Mouse (Mus musculus) MEL (cell line): ENCODE measurements around the gene Pigp. TPM values are rescaled to one million over a fixed set of nuclear protein-coding genes. Genes with fewer than 3 reads are reported as not detected.

Experiments
- DNase-seq: peaks from one replicate; pipeline ENCODE4 v3.0.0; 2011; ENCODE audit warnings: low read depth, low spot score
- H3K27ac ChIP-seq: 2 replicates; pipeline ENCODE4 v1.5.1; 2012; ENCODE audit warnings: low read depth, mild to moderate bottlenecking, control low read depth, low read length, moderate library complexity; ENCODE audit not compliant: control insufficient read depth
- H3K27me3 ChIP-seq, 2 experiments: fragments of 150-350 bp in 1 of 2; sonication (generic) in 1 of 2; 2 replicates each; pipeline ENCODE4 v1.6.1; 2012; ENCODE audit warnings: low read length in 2 of 2, mild to moderate bottlenecking in 2 of 2, improper control_type of control experiment in 1 of 2, moderate library complexity in 1 of 2; ENCODE audit not compliant: insufficient read depth in 2 of 2, control insufficient read depth in 1 of 2
- H3K36me3 ChIP-seq, 2 experiments: 2 replicates each; pipeline ENCODE4 v1.6.1; 2012 to 2014; ENCODE audit warnings: low read length in 2 of 2, improper control_type of control experiment in 1 of 2, inconsistent platforms in 1 of 2, mild to moderate bottlenecking in 1 of 2; ENCODE audit not compliant: insufficient read depth in 2 of 2, control insufficient read depth in 1 of 2
- H3K4me1 ChIP-seq, 2 experiments: fragments of 150-350 bp in 1 of 2; sonication (generic) in 1 of 2; 2 replicates each; pipeline ENCODE4 v1.6.1; 2012; ENCODE audit warnings: low read length in 2 of 2, improper control_type of control experiment in 1 of 2, mild to moderate bottlenecking in 1 of 2; ENCODE audit not compliant: insufficient read depth in 2 of 2, control insufficient read depth in 1 of 2
- H3K4me3 ChIP-seq, 2 experiments: fragments of 150-350 bp in 1 of 2; sonication (generic) in 1 of 2; 2 replicates each; pipeline ENCODE4 v1.5.1; 2012; ENCODE audit warnings: low read depth in 2 of 2, low read length in 2 of 2, mild to moderate bottlenecking in 2 of 2, moderate library complexity in 2 of 2, control low read depth in 1 of 2, improper control_type of control experiment in 1 of 2; ENCODE audit not compliant: control insufficient read depth in 1 of 2, insufficient read depth in 1 of 2
- H3K79me2 ChIP-seq: 2 replicates; pipeline ENCODE4 v1.6.1; 2012; ENCODE audit warnings: mild to moderate bottlenecking, low read length, moderate library complexity; ENCODE audit not compliant: control insufficient read depth, poor library complexity, insufficient read depth
- H3K9ac ChIP-seq: 2 replicates; pipeline ENCODE4 v1.6.1; 2012; ENCODE audit warnings: low read depth, mild to moderate bottlenecking, control low read depth, low read length, moderate library complexity; ENCODE audit not compliant: control insufficient read depth, poor library complexity, severe bottlenecking
- H3K9me3 ChIP-seq: fragments of 150-350 bp; sonication (generic); replicated peaks from 2 replicates; pipeline ENCODE4 v1.6.1; 2012; ENCODE audit warnings: mild to moderate bottlenecking, low read length, improper control_type of control experiment, moderate library complexity; ENCODE audit not compliant: insufficient read depth
- CHD1 ChIP-seq: IDR thresholded peaks from 2 replicates; pipeline ENCODE4 v1.6.1; 2012; ENCODE audit warnings: low read depth, mild to moderate bottlenecking, inconsistent platforms, low read length, improper control_type of control experiment
- CHD2 ChIP-seq: IDR thresholded peaks from 2 replicates; pipeline ENCODE4 v1.6.1; 2011; ENCODE audit warnings: low read length, improper control_type of control experiment
- CTCF ChIP-seq, 3 experiments: IDR thresholded peaks in 2 of 3; conservative IDR thresholded peaks in 1 of 3; 2 replicates each; pipeline ENCODE4 v1.5.1; 2011 to 2012; ENCODE audit warnings: low read length in 3 of 3, low read depth in 2 of 3, mild to moderate bottlenecking in 2 of 3, improper control_type of control experiment in 1 of 3, inconsistent platforms in 1 of 3, mixed read lengths in 1 of 3, moderate library complexity in 1 of 3; ENCODE audit not compliant: control insufficient read depth in 1 of 3, insufficient read depth in 1 of 3, poor library complexity in 1 of 3, severe bottlenecking in 1 of 3
- E2F4 ChIP-seq: IDR thresholded peaks from 2 replicates; pipeline ENCODE4 v1.6.1; 2011; ENCODE audit warnings: low read depth, low read length, improper control_type of control experiment, borderline replicate concordance
- ELF1 ChIP-seq: IDR thresholded peaks from 2 replicates; pipeline ENCODE4 v1.6.1; 2014; ENCODE audit warnings: low read depth, mild to moderate bottlenecking, inconsistent platforms, low read length, improper control_type of control experiment, moderate library complexity
- EP300 ChIP-seq, 2 experiments: IDR thresholded peaks; 2 replicates each; pipeline ENCODE4 v1.6.1; 2011; ENCODE audit warnings: improper control_type of control experiment in 2 of 2, low read length in 2 of 2, low read depth in 1 of 2, mild to moderate bottlenecking in 1 of 2
- ETS1 ChIP-seq: IDR thresholded peaks from 2 replicates; pipeline ENCODE4 v1.6.1; 2012; ENCODE audit warnings: low read depth, mild to moderate bottlenecking, inconsistent platforms, low read length, improper control_type of control experiment, moderate library complexity
- GABPA ChIP-seq: IDR thresholded peaks from 2 replicates; pipeline ENCODE4 v1.6.1; 2012; ENCODE audit warnings: low read depth, mild to moderate bottlenecking, inconsistent platforms, low read length, improper control_type of control experiment, moderate library complexity
- GATA1 ChIP-seq: IDR thresholded peaks from 2 replicates; pipeline ENCODE4 v1.6.1; 2011; ENCODE audit warnings: low read depth, low read length, improper control_type of control experiment
- HCFC1 ChIP-seq: IDR thresholded peaks from 2 replicates; pipeline ENCODE4 v1.6.1; 2012; ENCODE audit warnings: low read depth, mild to moderate bottlenecking, inconsistent platforms, low read length, improper control_type of control experiment, moderate library complexity
- JUND ChIP-seq: IDR thresholded peaks from 2 replicates; pipeline ENCODE4 v1.6.1; 2011; ENCODE audit warnings: low read depth, mild to moderate bottlenecking, improper control_type of control experiment, low read length
- MAFK ChIP-seq: IDR thresholded peaks from 2 replicates; pipeline ENCODE4 v1.6.1; 2011; ENCODE audit warnings: low read depth, mild to moderate bottlenecking, low read length, improper control_type of control experiment, borderline replicate concordance
- MAX ChIP-seq: IDR thresholded peaks from 2 replicates; pipeline ENCODE4 v1.6.1; 2011; ENCODE audit warnings: low read length, improper control_type of control experiment
- MAZ ChIP-seq: IDR thresholded peaks from 2 replicates; pipeline ENCODE4 v1.6.1; 2012; ENCODE audit warnings: low read depth, mild to moderate bottlenecking, inconsistent platforms, low read length, improper control_type of control experiment
- MEF2A ChIP-seq: IDR thresholded peaks from 2 replicates; pipeline ENCODE4 v1.6.1; 2014; ENCODE audit warnings: low read depth, mild to moderate bottlenecking, inconsistent platforms, low read length, improper control_type of control experiment; ENCODE audit not compliant: poor library complexity, insufficient replicate concordance, severe bottlenecking; ENCODE audit errors: extremely low read depth
- MXI1 ChIP-seq: IDR thresholded peaks from 2 replicates; pipeline ENCODE4 v1.6.1; 2011; ENCODE audit warnings: mild to moderate bottlenecking, low read depth, low read length, improper control_type of control experiment
- MYB ChIP-seq: IDR thresholded peaks from 2 replicates; pipeline ENCODE4 v1.6.1; 2011; ENCODE audit warnings: mild to moderate bottlenecking, low read depth, low read length, improper control_type of control experiment
- MYC ChIP-seq: IDR thresholded peaks from 2 replicates; pipeline ENCODE4 v1.6.1; 2011; ENCODE audit warnings: low read depth, mild to moderate bottlenecking, low read length, improper control_type of control experiment, moderate library complexity
- NELFE ChIP-seq: IDR thresholded peaks from 2 replicates; pipeline ENCODE4 v1.6.1; 2011; ENCODE audit warnings: low read depth, low read length, improper control_type of control experiment
- NRF1 ChIP-seq: IDR thresholded peaks from 2 replicates; pipeline ENCODE4 v1.6.1; 2014; ENCODE audit warnings: low read depth, mild to moderate bottlenecking, inconsistent platforms, low read length, improper control_type of control experiment, moderate library complexity; ENCODE audit not compliant: poor library complexity, insufficient read depth, severe bottlenecking
- POLR2AphosphoS2 ChIP-seq: IDR thresholded peaks from 2 replicates; pipeline ENCODE4 v1.6.1; 2011; ENCODE audit warnings: low read length, improper control_type of control experiment
- POLR2AphosphoS5 ChIP-seq: IDR thresholded peaks from 2 replicates; pipeline ENCODE4 v1.6.1; 2012; ENCODE audit warnings: low read depth, borderline replicate concordance, mild to moderate bottlenecking, inconsistent platforms, low read length, moderate library complexity, mixed read lengths
- RCOR1 ChIP-seq: IDR thresholded peaks from 2 replicates; pipeline ENCODE4 v1.6.1; 2012; ENCODE audit warnings: low read depth, mild to moderate bottlenecking, inconsistent platforms, low read length, improper control_type of control experiment
- SIN3A ChIP-seq: IDR thresholded peaks from 2 replicates; pipeline ENCODE4 v1.6.1; 2012; ENCODE audit warnings: low read length, improper control_type of control experiment, inconsistent platforms
- SMC3 ChIP-seq: IDR thresholded peaks from 2 replicates; pipeline ENCODE4 v1.6.1; 2011; ENCODE audit warnings: low read depth, low read length, improper control_type of control experiment
- TAL1 ChIP-seq: IDR thresholded peaks from 2 replicates; pipeline ENCODE4 v1.6.1; 2012; ENCODE audit warnings: mild to moderate bottlenecking, inconsistent platforms, low read length, moderate library complexity, mixed read lengths
- TBP ChIP-seq: IDR thresholded peaks from 2 replicates; pipeline ENCODE4 v1.8.0; 2011; ENCODE audit warnings: low read depth, low read length, improper control_type of control experiment
- TCF12 ChIP-seq: IDR thresholded peaks from 2 replicates; pipeline ENCODE4 v1.6.1; 2014; ENCODE audit warnings: low read depth, mild to moderate bottlenecking, inconsistent platforms, low read length, improper control_type of control experiment, moderate library complexity
- UBTF ChIP-seq: IDR thresholded peaks from 2 replicates; pipeline ENCODE4 v1.6.1; 2012; ENCODE audit warnings: low read depth, mild to moderate bottlenecking, inconsistent platforms, low read length, improper control_type of control experiment, moderate library complexity, borderline replicate concordance; ENCODE audit not compliant: insufficient read depth
- USF2 ChIP-seq, 2 experiments: IDR thresholded peaks; 2 replicates each; pipeline ENCODE4 v1.6.1; 2011 to 2012; ENCODE audit warnings: improper control_type of control experiment in 2 of 2, low read length in 2 of 2, borderline replicate concordance in 1 of 2, inconsistent platforms in 1 of 2, low read depth in 1 of 2, mild to moderate bottlenecking in 1 of 2; ENCODE audit not compliant: insufficient read depth in 1 of 2
- ZC3H11A ChIP-seq: IDR thresholded peaks from 2 replicates; pipeline ENCODE4 v1.6.1; 2012; ENCODE audit warnings: low read depth, mild to moderate bottlenecking, inconsistent platforms, low read length, improper control_type of control experiment
- ZKSCAN1 ChIP-seq: IDR thresholded peaks from 2 replicates; pipeline ENCODE4 v1.6.1; 2012; ENCODE audit warnings: low read depth, mild to moderate bottlenecking, inconsistent platforms, low read length, improper control_type of control experiment, moderate library complexity
- ZMIZ1 ChIP-seq: IDR thresholded peaks from 2 replicates; pipeline ENCODE4 v1.6.1; 2012; ENCODE audit warnings: low read depth, mild to moderate bottlenecking, inconsistent platforms, low read length, improper control_type of control experiment, moderate library complexity
- ZNF384 ChIP-seq: IDR thresholded peaks from 2 replicates; pipeline ENCODE4 v1.6.1; 2012; ENCODE audit warnings: low read depth, mild to moderate bottlenecking, inconsistent platforms, low read length, improper control_type of control experiment
- polyA plus RNA-seq, 2 experiments: library from polyadenylated mRNA; stranded (reverse) in 1 of 2; unstranded in 1 of 2; fragments of >175 nt in 1 of 2; fragments of >200 nt in 1 of 2; gene quantifications; 2 replicates each; pipeline versions ENCODE4 v1.2.1 to v1.2.4; 2012; ENCODE audit warnings: low replicate concordance in 2 of 2, low read depth in 1 of 2; ENCODE audit not compliant: insufficient read length in 2 of 2, insufficient read depth in 1 of 2, missing spikeins in 1 of 2
- total RNA-seq: library from RNA; depleted of rRNA; stranded (reverse); fragments of 300-350 nt; gene quantifications from 2 replicates; pipeline ENCODE4 v1.2.3, GENCODE M21; 2012

Gene Pigp
- total and polyA plus RNA-seq, 3 experiments = 27.1 to 47.3 TPM; not detected in 1

DNA sequence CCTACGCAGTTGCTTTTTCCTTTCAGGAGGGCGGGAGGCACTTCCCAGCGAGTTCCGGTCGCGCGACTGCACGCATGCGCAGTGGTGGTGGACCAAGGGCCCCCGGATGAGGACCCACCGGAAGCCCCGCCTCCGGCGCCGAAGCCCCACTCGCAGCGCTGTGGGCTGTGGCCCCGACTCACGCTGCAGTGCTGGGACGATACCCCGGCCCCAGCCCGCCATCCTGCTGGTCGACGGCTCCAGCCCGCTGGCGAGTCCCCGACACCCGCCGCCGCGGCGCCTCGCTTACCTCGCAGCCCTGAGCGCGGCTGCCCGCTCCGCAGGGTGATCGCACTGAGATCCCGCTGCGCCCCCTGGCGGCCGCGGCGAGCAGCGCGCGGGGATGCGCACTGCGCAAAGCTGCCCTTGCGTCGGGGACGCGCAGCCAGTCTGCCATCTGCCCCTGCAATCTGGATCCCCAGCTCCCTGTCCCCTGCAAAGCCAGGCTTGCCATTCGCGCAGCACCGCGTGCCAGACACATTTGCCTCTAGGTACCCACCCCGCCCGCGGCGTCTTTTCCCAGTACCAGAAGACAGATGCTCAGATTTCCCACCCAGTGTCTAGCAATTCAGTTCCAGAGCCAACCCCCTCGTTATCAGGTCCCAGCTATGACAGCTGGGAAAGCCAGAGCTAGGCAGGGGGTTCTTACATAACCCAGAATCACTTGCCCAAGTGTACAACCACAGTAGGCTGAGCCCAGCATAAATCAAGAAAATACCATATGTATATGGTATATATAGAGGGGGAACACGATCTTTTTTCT is 58.2 kb downstream of the Pigp start, which contains the start of gene Hlcs:
Gene Hlcs, minus strand, starts transcription at position 343 of the 802 bp plus-strand sequence.
- no peaks in the 10 kb centered on the region for H3K9me3 ChIP-seq
- H3K4me3 ChIP-seq = peak within 1 kb of the TSS; percentile 78 to 82
- peaks cover 18 to 20% of the 10 kb centered on the region in 2 experiments for H3K4me1 ChIP-seq
- H3K27me3 ChIP-seq = no peaks in the 10 kb centered on the region
- peak within 1 kb of the TSS; percentile 92 for H3K9ac ChIP-seq
- peak within 1 kb of the TSS; percentile 95 for H3K27ac ChIP-seq
- peaks cover 1% of the 10 kb centered on the region; the same call in 1 of the 2 replicates for H3K79me2 ChIP-seq
- peaks cover 0 to 23% of the 10 kb centered on the region in 2 experiments; a peak in 2 of 4 replicates for H3K36me3 ChIP-seq
- DNase-seq = peak; percentile 97
- TF ChIP-seq RCOR1 = peak; percentile 39; the same call in 1 of the 2 replicates
- no peak for TF ChIP-seq GABPA
- peak; percentile 96 for TF ChIP-seq MAZ
- TF ChIP-seq ETS1 = 0 out of 2 replicates have a peak, but pooled peaks have one; percentile 38
- TF ChIP-seq CHD2 = no peak
- TF ChIP-seq TAL1 = no peak
- peak; percentile 64 for TF ChIP-seq SMC3
- TF ChIP-seq ELF1 = peak; percentile 86
- peak; percentile 83 for TF ChIP-seq NELFE
- no peak for TF ChIP-seq ZKSCAN1
- peak; percentile 81 to 96 (median 87) for TF ChIP-seq CTCF (IDR thresholded peaks at IDR 0.05 in 2 of 3, conservative IDR thresholded peaks at IDR 0.05 in 1 of 3; ENCODE audit: control insufficient read depth in 1 of 3, insufficient read depth in 1 of 3, low read depth in 2 of 3, low read length in 3 of 3, poor library complexity in 1 of 3, severe bottlenecking in 1 of 3)
- no peak for TF ChIP-seq MEF2A
- no peak for TF ChIP-seq POLR2AphosphoS5
- no peak for TF ChIP-seq E2F4
- TF ChIP-seq MAFK = no peak
- TF ChIP-seq ZC3H11A = peak; percentile 29; the same call in 1 of the 2 replicates
- TF ChIP-seq EP300 (IDR thresholded peaks at IDR 0.05; ENCODE audit: low read depth in 1 of 2, low read length in 2 of 2) = no peak; a peak in 1 of 4 replicates
- no peak for TF ChIP-seq MXI1
- TF ChIP-seq SIN3A = no peak; the same call in 1 of the 2 replicates
- TF ChIP-seq USF2 (IDR thresholded peaks at IDR 0.05; ENCODE audit: borderline replicate concordance in 1 of 2, insufficient read depth in 1 of 2, low read depth in 1 of 2, low read length in 2 of 2) = no peak
- peak; percentile 86 for TF ChIP-seq HCFC1
- peak; percentile 33; the same call in 1 of the 2 replicates for TF ChIP-seq TCF12
- TF ChIP-seq MYB = 0 out of 2 replicates have a peak, but pooled peaks have one; percentile 16
- peak; percentile 33; the same call in 1 of the 2 replicates for TF ChIP-seq POLR2AphosphoS2
- TF ChIP-seq GATA1 = no peak
- peak; percentile 87 for TF ChIP-seq NRF1
- TF ChIP-seq CHD1 = no peak
- no peak for TF ChIP-seq JUND
- no peak for TF ChIP-seq ZNF384
- no peak; the same call in 1 of the 2 replicates for TF ChIP-seq TBP
- TF ChIP-seq MAX = no peak
- no peak for TF ChIP-seq MYC
- TF ChIP-seq UBTF = 0 out of 2 replicates have a peak, but pooled peaks have one; percentile 22
- 0 out of 2 replicates have a peak, but pooled peaks have one; percentile 60 for TF ChIP-seq ZMIZ1
